In genomic region chr8:83698291-83698660, GRCm38 (mm10) we compare ENCODE assay signal across 8 mouse cellular contexts. TPM values are rescaled to one million over a fixed set of nuclear protein-coding genes. Genes with fewer than 3 reads are reported as not detected.
DNase-seq lines count a peak whose midpoint lies in the region; ATAC-seq and TF ChIP-seq lines count a peak whose summit lies in the region.

No protein-coding gene starts in this region.

- H3K9me3 ChIP-seq in hindbrain, embryonic 14.5 days (ENCODE audit: control insufficient read depth, low read length), result no peaks in the 10 kb centered on the region
- H3K9me3 ChIP-seq in midbrain, embryonic 15.5 days, result no peaks in the 10 kb centered on the region

- peak overlapping the region; percentile 63 for H3K27ac ChIP-seq in hindbrain, embryonic 14.5 days
- peak overlapping the region; percentile 80 for H3K27ac ChIP-seq in midbrain, embryonic 15.5 days
- H3K27ac ChIP-seq in testis, adult 2 months (ENCODE audit: control insufficient read depth, insufficient read depth, low read depth, low read length), result peak overlapping the region; percentile 45

- no peak for TF ChIP-seq CTCF in brain, embryonic 14.5 days (IDR thresholded peaks at IDR 0.05; ENCODE audit: borderline replicate concordance, extremely low read depth, insufficient read depth, insufficient read length)
- TF ChIP-seq CTCF in testis, adult 2 months (IDR thresholded peaks at IDR 0.05; ENCODE audit: control insufficient read depth, insufficient read depth, insufficient replicate concordance, low read depth, low read length), result no peak

- peaks cover 27% of the 10 kb centered on the region for H3K4me1 ChIP-seq in hindbrain, embryonic 14.5 days (replicated peaks; ENCODE audit: control insufficient read depth, insufficient read depth, low read length)
- peaks cover 33% of the 10 kb centered on the region for H3K4me1 ChIP-seq in midbrain, embryonic 15.5 days
- peaks cover 16% of the 10 kb centered on the region for H3K4me1 ChIP-seq in testis, adult 2 months (ENCODE audit: control insufficient read depth, insufficient read depth, low read length)

- H3K4me2 ChIP-seq in hindbrain, embryonic 14.5 days (replicated peaks), result peak overlapping the region; percentile 93
- peak overlapping the region; percentile 88 for H3K4me2 ChIP-seq in midbrain, embryonic 15.5 days

- 3% methylated on average over 15 of the region's 15 CpGs for WGBS in hindbrain, embryonic 14.5 days
- WGBS in midbrain, embryonic 15.5 days, result 3% methylated on average over 15 of the region's 15 CpGs

- no peaks in the 10 kb centered on the region for H3K36me3 ChIP-seq in hindbrain, embryonic 14.5 days (replicated peaks; ENCODE audit: control insufficient read depth, insufficient read depth)
- no peaks in the 10 kb centered on the region for H3K36me3 ChIP-seq in midbrain, embryonic 15.5 days (replicated peaks)
- no peaks in the 10 kb centered on the region for H3K36me3 ChIP-seq in testis, adult 2 months (ENCODE audit: control insufficient read depth, insufficient read depth, low read length)

- intact Hi-C loops in left cerebral cortex, postnatal 4 days (cut with DNase I), result no loop called here

- no peaks in the 10 kb centered on the region for H3K27me3 ChIP-seq in hindbrain, embryonic 14.5 days (ENCODE audit: control insufficient read depth, insufficient read depth, low read length)
- no peaks in the 10 kb centered on the region for H3K27me3 ChIP-seq in midbrain, embryonic 15.5 days (replicated peaks)
- no peaks in the 10 kb centered on the region for H3K27me3 ChIP-seq in testis, adult 2 months (ENCODE audit: control insufficient read depth, insufficient read depth, low read length)

- peak overlapping the region; percentile 97 for H3K9ac ChIP-seq in hindbrain, embryonic 14.5 days
- peak overlapping the region; percentile 86 for H3K9ac ChIP-seq in midbrain, embryonic 15.5 days

- H3K4me3 ChIP-seq in hindbrain, embryonic 14.5 days (replicated peaks; ENCODE audit: low read length), result peak overlapping the region; percentile 96
- H3K4me3 ChIP-seq in midbrain, embryonic 15.5 days, result peak overlapping the region; percentile 92
- H3K4me3 ChIP-seq in testis, adult 2 months (ENCODE audit: control insufficient read depth, low read depth, low read length), result peak overlapping the region; percentile 92

- TF ChIP-seq POLR2A in brain, embryonic 14.5 days (IDR thresholded peaks at IDR 0.05; ENCODE audit: borderline replicate concordance, extremely low read depth, insufficient read depth, insufficient read length, poor library complexity, severe bottlenecking), result no peak
- TF ChIP-seq POLR2A in testis, adult 2 months (IDR thresholded peaks at IDR 0.05; ENCODE audit: control insufficient read depth, low read depth, low read length), result no peak

- DNase-seq in left cerebral cortex, postnatal 4 days, result peak; percentile 29
- no peak for DNase-seq in left cerebral cortex, adult 18-20 months (ENCODE audit: low spot score in 2 of 2)
- peak; percentile 49 for DNase-seq in brain, embryonic 14.5 days (ENCODE audit: low read depth)
- DNase-seq in hindbrain, embryonic 14.5 days (ENCODE audit: low spot score), result peak; percentile 30
- DNase-seq in liver, result peak; percentile 63

- peak; percentile 36 for ATAC-seq in erythroid progenitor cell, adult 5-6 weeks (replicated peaks; ENCODE audit: low FRiP score, poor library complexity, severe bottlenecking)
- peak; percentile 36 for ATAC-seq in hindbrain, embryonic 14.5 days (ENCODE audit: low FRiP score)
- ATAC-seq in midbrain, embryonic 15.5 days (replicated peaks), result peak; percentile 50

RNA-seq across cellular contexts. Expression of gene Pkn1, which starts 0.7 kb away (rescaled TPM):
- total RNA-seq in left cerebral cortex, postnatal 4 days (2021), result 100 to 1,000 TPM in 1 of 2 experiments, 10 to 100 TPM in 1; 98.7 to 107 TPM
- total RNA-seq in left cerebral cortex, adult 18-20 months (2021), result 10 to 100 TPM; 53.9 to 65.2 TPM
- polyA plus RNA-seq in brain, embryonic 14.5 days (2012; rRNA removed), result 65.5 and 74.6 TPM in 2 replicates
- total RNA-seq in erythroid progenitor cell, adult 5-6 weeks (2015; ENCODE audit: low replicate concordance), result 12.6 and 25.9 TPM in 2 replicates
- 9.2 and 11.0 TPM in 2 replicates for total RNA-seq in erythroid progenitor cell, adult 5-6 weeks (2017; ENCODE audit: low replicate concordance)
- polyA plus RNA-seq in hindbrain, embryonic 14.5 days (2014; fragmentation: Nextera tagmentation; extraction: Ambion mirVana), result 30.2 and 30.4 TPM in 2 replicates
- polyA plus RNA-seq in midbrain, embryonic 15.5 days (2015; fragmentation: Nextera tagmentation; extraction: Ambion mirVana), result 31.7 and 31.9 TPM in 2 replicates
- polyA plus RNA-seq in testis, adult 2 months (2012; rRNA removed), result 13.3 and 16.6 TPM in 2 replicates

RNA-seq across cellular contexts. Expression of gene Ddx39, which starts 16.7 kb away (rescaled TPM):
- total RNA-seq in left cerebral cortex, postnatal 4 days (2021), result 10 to 100 TPM; 39.1 to 39.7 TPM
- 10 to 100 TPM; 14.6 to 19.2 TPM for total RNA-seq in left cerebral cortex, adult 18-20 months (2021)
- polyA plus RNA-seq in brain, embryonic 14.5 days (2012; rRNA removed), result 74.5 and 98.3 TPM in 2 replicates
- total RNA-seq in erythroid progenitor cell, adult 5-6 weeks (2015; ENCODE audit: low replicate concordance), result 86.5 and 90.1 TPM in 2 replicates
- total RNA-seq in erythroid progenitor cell, adult 5-6 weeks (2017; ENCODE audit: low replicate concordance), result 47.4 and 93.2 TPM in 2 replicates
- 85.6 and 87.4 TPM in 2 replicates for polyA plus RNA-seq in hindbrain, embryonic 14.5 days (2014; fragmentation: Nextera tagmentation; extraction: Ambion mirVana)
- 107 and 113 TPM in 2 replicates for polyA plus RNA-seq in midbrain, embryonic 15.5 days (2015; fragmentation: Nextera tagmentation; extraction: Ambion mirVana)
- polyA plus RNA-seq in testis, adult 2 months (2012; rRNA removed), result 101 and 105 TPM in 2 replicates

RNA-seq across cellular contexts. Expression of gene Ptger1, which starts 31.8 kb away (rescaled TPM):
- total RNA-seq in left cerebral cortex, postnatal 4 days (2021), result 1 to 10 TPM in 1 of 2 experiments, under 1 TPM in 1; 0.95 to 1.1 TPM
- total RNA-seq in left cerebral cortex, adult 18-20 months (2021), result 1 to 10 TPM; 1.2 to 1.6 TPM
- polyA plus RNA-seq in brain, embryonic 14.5 days (2012; rRNA removed), result 1.1 and 1.4 TPM in 2 replicates
- not detected in 2 replicates for total RNA-seq in erythroid progenitor cell, adult 5-6 weeks (2015; ENCODE audit: low replicate concordance)
- 0.13 TPM in 1 of 2 replicates, not detected in the other for total RNA-seq in erythroid progenitor cell, adult 5-6 weeks (2017; ENCODE audit: low replicate concordance)
- polyA plus RNA-seq in hindbrain, embryonic 14.5 days (2014; fragmentation: Nextera tagmentation; extraction: Ambion mirVana), result 1.8 and 1.9 TPM in 2 replicates
- 0.92 and 1.7 TPM in 2 replicates for polyA plus RNA-seq in midbrain, embryonic 15.5 days (2015; fragmentation: Nextera tagmentation; extraction: Ambion mirVana)
- polyA plus RNA-seq in testis, adult 2 months (2012; rRNA removed), result 0.51 and 0.59 TPM in 2 replicates

RNA-seq across cellular contexts. Expression of gene Adgre5, which starts 42.9 kb away (rescaled TPM):
- 10 to 100 TPM in 1 of 2 experiments, 1 to 10 TPM in 1; 9.4 to 11.5 TPM for total RNA-seq in left cerebral cortex, postnatal 4 days (2021)
- total RNA-seq in left cerebral cortex, adult 18-20 months (2021), result 10 to 100 TPM; 11.8 TPM
- 16.0 and 21.3 TPM in 2 replicates for polyA plus RNA-seq in brain, embryonic 14.5 days (2012; rRNA removed)
- total RNA-seq in erythroid progenitor cell, adult 5-6 weeks (2015; ENCODE audit: low replicate concordance), result 34.8 and 54.8 TPM in 2 replicates
- total RNA-seq in erythroid progenitor cell, adult 5-6 weeks (2017; ENCODE audit: low replicate concordance), result 28.8 and 29.0 TPM in 2 replicates
- polyA plus RNA-seq in hindbrain, embryonic 14.5 days (2014; fragmentation: Nextera tagmentation; extraction: Ambion mirVana), result 13.5 and 13.7 TPM in 2 replicates
- 10.4 and 12.3 TPM in 2 replicates for polyA plus RNA-seq in midbrain, embryonic 15.5 days (2015; fragmentation: Nextera tagmentation; extraction: Ambion mirVana)
- polyA plus RNA-seq in testis, adult 2 months (2012; rRNA removed), result 6.1 and 13.1 TPM in 2 replicates

RNA-seq across cellular contexts. Expression of gene Gipc1, which starts 45.8 kb away (rescaled TPM):
- 10 to 100 TPM; 74.7 to 77.4 TPM for total RNA-seq in left cerebral cortex, postnatal 4 days (2021)
- 10 to 100 TPM; 86.0 to 86.7 TPM for total RNA-seq in left cerebral cortex, adult 18-20 months (2021)
- 91.4 and 105 TPM in 2 replicates for polyA plus RNA-seq in brain, embryonic 14.5 days (2012; rRNA removed)
- total RNA-seq in erythroid progenitor cell, adult 5-6 weeks (2015; ENCODE audit: low replicate concordance), result 2.9 and 5.9 TPM in 2 replicates
- 9.3 and 12.5 TPM in 2 replicates for total RNA-seq in erythroid progenitor cell, adult 5-6 weeks (2017; ENCODE audit: low replicate concordance)
- polyA plus RNA-seq in hindbrain, embryonic 14.5 days (2014; fragmentation: Nextera tagmentation; extraction: Ambion mirVana), result 102 and 119 TPM in 2 replicates
- polyA plus RNA-seq in midbrain, embryonic 15.5 days (2015; fragmentation: Nextera tagmentation; extraction: Ambion mirVana), result 128 and 132 TPM in 2 replicates
- 12.1 and 12.2 TPM in 2 replicates for polyA plus RNA-seq in testis, adult 2 months (2012; rRNA removed)

Comparison
In these comparisons a context has a peak if more than half of its experiments do, and no peak if none do; other contexts are left out.
1. DNase-seq: peak in left cerebral cortex, postnatal 4 days (single experiment), brain, embryonic 14.5 days (single experiment), hindbrain, embryonic 14.5 days (single experiment) and liver (single experiment); none in left cerebral cortex, adult 18-20 months (0 of 2).
2. Peak in every context shown above with its lines, with median percentiles within 50 percentile points of each other: ATAC-seq, H3K27ac ChIP-seq and H3K4me3 ChIP-seq.